Mouse (Mus musculus): ENCODE measurements around the gene Nfia.

Nfia gene

DNA sequence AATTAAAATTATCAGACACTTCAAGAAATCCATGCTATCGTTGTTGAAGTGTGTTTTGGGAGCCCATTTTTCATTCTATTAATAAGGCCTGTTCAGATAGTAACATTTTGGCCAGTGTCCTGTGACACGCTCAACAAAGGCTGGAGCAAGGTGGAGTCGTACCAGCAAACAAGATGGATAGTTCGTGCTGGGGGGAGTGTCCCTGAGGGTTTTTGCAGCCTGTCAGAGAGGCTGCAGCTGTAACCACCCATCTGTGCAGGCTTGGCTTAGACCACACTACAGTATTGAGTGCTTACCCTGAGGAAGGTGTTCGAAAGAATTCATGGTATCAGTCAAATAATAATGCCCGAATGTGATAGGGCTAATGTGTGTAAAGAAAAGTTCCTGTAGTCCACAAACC is 139.6 kb downstream of the Nfia start:
- DNase-seq (ENCODE audit: low spot score): no peak

DNA sequence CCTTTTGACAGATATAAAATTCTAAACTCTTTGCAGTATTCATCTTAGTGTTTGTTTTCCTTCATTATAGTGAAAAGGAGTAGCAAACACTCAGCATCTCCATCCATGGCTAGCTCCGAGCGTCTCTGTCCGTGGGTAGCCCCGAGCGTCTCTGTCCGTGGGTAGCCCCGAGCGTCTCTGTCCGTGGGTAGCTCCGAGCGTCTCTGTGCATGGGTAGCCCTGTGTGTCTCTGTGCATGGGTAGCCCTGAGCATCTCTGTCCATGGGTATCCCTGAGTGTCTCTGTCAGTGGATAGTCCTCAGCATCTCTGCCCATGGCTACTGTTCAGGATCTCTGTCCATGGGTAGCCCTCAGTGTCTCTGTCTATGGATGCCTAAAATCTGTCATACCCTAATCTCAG is 140.0 kb downstream of the Nfia start:
- DNase-seq (ENCODE audit: low spot score): no peak

DNA sequence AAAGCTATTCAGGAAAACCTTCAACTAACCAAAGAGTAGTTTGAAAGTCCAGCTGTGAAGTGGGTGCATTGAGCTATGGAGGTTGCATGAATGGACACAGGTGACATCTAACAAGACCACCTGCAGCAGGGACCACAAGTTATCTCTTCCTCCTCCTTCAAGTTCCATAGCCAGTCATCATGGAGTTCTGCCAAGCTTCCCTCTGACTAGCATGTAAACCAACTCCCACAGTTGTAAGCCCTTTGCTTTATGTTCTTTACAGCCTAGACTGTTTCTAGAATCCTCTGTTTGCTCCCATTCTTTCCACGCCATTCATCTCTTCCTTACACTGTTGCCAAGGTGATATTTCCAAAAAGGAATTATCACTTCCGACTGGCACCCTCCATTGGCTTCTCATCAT is 141.8 kb downstream of the Nfia start:
- no peak for DNase-seq (ENCODE audit: low spot score)

DNA sequence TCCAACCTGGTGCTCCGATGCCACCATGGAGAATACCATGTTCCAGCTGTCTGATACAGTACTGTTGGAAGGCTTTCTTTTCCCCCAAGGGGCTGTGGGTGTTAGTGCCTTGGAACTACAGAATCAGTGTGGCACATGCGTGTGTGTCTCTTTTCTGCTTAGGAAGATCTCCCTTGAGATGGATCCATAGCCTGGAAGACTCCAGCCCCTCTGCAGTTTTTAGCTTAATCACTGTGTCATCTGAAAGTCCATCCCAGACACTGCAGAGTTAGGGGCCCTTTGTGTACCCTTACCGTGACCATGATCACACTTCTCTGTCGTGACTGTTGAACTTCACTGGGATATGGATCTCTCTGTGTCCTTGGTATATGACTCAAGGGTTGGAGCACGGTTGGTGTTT is 142.2 kb downstream of the Nfia start:
- no peak for DNase-seq (ENCODE audit: low spot score)

DNA sequence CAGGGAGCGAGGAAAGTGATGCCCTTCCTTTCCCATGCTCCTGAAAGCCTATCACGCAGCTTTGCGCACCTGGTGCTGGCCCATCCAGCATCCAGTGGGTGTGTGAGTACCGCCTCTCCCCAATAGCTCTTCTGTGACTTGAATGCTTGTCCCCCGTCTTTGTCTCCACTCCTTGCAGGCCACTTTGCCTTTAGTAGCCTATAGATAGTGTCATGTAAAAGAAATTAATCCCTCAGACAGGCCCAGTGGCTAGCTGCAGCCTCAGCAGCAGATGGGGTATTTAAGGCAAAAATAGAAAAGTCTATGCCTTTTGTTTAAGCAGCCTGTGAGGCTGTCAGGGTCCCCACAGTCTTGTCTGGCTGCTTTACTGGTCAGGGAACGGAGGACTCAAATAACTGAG is 145.0 kb downstream of the Nfia start:
- no peak for DNase-seq (ENCODE audit: low spot score)

DNA sequence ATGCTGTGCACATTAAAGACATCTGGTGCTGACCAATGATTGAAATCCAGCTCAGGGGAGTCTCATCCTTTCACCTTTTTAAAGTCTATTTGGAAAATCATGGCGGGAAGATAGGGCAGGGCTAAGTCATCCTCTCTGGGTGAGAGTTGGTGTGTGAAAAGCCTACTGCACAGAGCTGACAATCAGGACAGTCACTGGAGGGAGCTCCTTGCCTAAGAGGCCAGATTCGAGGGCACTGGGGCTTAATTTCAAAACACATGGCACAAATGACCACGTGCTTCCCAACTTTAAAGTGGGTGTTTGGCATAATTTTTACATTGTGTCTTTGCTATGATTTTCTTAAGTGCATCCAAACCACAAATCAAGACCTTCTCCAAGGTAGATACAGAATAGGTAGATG is 146.1 kb downstream of the Nfia start:
- no peak for DNase-seq (ENCODE audit: low spot score)

DNA sequence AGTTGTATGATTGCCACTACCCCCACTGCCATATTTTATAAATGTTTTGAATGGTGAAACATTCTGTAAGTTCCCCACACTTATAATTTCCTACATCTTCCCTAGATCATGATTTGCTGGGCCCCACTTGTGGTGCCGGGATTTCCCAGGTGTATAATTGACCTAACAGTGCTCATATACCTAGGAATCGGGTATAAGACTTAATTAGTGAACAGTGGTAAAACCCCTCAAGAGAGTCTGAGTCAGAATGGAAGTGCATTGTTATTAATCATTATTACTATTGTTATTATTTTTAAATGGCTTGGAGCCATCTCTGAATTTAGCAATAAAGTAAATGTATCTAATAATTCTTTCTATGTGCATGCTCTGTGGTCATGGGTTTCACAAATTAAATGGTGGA is 147.2 kb downstream of the Nfia start:
- DNase-seq (ENCODE audit: low spot score): no peak

DNA sequence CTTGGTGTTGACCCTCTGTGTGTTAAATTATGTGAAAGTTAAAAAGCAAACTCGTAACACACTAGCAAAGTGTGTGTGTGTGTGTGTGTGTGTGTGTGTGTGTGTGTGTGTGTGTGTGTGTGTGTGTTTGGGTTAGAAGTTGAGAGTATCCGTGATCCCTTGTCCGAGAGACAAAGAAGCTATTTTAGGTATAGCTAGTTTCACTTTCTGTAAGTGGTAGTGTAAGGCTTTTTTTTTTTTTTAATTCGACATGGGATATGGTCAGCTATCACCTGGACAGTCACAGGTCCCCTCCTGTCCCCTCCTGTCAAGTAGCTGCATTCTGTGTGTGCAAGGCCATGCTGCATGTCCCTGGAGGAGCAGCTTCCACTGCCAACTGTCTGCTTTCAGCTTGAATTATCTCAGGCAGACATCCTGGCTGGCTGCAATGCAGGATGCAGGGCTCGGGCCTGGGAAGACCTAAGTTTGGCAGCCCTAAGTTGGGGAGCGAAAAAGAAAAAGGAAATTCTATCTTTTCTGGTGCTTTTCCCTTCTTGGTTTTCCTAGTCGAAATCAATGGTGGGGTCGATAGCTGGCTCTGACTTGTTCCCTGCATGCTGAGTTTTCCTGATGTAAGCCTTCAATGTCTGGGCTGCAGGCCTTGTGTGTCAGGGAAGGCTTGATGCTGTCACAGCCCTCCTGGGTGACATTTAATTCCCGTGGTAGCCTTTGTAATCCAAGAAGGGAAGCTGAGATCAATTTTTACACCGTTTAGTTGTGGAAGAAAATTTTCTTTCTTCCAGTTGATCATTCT is 147.9 kb downstream of the Nfia start:
- no peak for DNase-seq (ENCODE audit: low spot score)

DNA sequence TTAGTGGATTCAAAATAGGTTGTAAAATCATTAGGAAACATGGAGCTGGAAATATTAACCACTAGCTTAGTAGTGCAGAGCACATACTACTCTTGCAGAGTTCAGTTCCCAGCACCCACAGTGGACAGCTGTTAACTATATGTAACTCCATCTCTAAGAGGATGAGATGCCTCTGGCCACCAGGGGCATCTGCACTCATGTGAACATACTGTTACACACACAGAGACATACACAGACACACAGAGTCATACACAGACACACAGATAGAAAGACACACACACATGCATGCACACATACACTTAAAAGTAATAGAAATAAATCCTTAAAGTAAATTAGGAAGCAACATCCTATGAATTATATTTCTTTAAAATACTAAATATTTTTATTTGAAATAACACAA is 149.1 kb downstream of the Nfia start:
- no peak for DNase-seq (ENCODE audit: low spot score)

DNA sequence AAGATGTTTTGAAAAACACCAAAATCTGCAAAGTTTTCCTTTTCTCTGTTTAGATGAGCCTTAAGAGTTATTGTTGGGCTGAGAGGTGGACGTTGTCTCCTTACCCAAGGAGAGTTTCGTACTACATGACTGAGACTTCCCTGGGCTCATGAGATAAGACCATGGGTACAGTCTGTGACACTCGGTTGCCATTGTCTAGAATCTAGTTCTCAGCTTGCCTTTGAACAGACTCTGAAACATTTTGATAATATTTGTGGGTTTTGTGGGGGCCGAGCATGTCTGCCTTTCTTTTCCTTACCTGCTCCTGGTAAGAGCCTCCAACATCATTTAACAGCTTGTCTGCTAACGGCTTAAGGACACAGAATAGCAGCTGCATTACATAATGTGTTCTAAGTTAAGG is 150.7 kb downstream of the Nfia start:
- DNase-seq (ENCODE audit: low spot score): no peak

DNA sequence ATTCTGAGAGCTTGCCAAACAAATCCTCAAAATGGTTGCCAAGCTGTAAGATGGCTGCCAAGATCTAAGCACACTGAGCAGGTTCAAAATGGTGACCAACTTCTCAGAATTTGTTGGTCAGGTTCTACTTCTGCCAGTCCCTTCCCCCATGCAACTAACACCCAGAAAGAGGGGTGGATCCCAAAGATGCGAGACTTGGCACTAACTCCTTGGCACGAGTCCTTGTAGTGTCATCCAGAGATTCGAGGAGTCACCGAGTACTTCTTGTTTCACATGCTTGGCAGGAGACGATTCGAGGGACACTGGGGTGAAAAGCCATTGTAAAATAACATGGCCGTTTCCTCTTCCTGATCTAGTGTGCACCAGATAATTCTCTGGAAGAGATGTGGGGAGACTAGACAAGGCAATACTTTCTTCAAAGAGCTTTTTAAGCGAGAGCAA is 151.4 kb downstream of the Nfia start:
- DNase-seq (ENCODE audit: low spot score): no peak

DNA sequence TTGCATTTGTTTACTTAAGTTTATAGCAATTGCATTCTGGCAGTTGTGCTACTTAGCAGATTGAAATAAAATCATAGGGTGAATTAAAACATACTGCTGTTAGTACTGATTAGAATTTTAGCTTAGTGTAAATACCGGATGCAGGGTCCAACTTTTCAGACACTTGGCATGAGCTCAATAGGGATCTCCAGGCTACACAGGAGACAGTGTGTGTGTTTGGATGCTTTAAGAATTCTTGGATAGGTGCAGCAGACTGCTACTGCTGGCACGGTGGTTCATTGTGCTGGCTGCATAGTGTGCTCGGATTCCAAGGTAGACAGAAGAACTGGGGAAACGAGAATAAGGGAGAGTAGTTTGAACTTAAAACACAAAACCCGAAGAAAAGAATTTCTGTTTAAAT is 151.9 kb downstream of the Nfia start:
- DNase-seq (ENCODE audit: low spot score): no peak

DNA sequence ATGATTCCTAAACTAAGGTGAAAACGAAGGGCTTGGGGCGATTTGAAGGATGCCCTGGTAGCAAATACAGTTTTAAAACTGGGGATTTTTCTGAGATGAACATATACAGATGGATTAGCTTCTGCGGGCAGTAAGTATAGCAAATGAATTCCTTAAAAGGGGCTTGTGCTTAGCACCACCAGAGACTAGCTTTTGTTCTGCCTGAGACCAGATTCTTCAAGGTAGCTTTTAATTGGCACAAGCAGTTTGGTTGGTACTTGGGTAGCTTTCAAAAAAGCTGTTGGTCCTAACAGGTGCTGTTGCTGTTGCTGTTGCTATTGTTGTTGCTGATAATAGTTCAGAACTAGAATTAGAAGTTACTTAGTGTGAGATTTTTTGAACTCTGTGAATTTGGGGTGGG is 152.3 kb downstream of the Nfia start:
- DNase-seq (ENCODE audit: low spot score): no peak

DNA sequence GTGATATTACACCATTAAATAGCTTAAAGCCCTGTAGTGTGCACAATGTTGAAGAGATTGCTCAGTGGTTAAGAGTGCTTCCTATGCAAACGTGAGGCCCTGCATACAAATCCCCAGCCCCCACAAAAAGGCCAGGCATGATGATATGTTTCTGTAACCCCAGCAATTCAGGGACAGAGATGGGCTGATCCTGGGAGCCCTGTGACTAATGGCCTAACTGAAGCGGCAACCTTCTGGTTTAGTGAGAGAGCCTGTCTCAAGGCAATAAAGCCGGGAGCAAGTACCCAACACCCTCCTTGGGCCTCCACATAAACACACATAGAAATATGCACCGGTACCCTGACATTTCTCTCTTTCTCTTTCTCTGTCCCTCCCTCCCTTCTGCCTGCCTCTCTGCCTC is 153.1 kb downstream of the Nfia start:
- DNase-seq (ENCODE audit: low spot score): no peak

DNA sequence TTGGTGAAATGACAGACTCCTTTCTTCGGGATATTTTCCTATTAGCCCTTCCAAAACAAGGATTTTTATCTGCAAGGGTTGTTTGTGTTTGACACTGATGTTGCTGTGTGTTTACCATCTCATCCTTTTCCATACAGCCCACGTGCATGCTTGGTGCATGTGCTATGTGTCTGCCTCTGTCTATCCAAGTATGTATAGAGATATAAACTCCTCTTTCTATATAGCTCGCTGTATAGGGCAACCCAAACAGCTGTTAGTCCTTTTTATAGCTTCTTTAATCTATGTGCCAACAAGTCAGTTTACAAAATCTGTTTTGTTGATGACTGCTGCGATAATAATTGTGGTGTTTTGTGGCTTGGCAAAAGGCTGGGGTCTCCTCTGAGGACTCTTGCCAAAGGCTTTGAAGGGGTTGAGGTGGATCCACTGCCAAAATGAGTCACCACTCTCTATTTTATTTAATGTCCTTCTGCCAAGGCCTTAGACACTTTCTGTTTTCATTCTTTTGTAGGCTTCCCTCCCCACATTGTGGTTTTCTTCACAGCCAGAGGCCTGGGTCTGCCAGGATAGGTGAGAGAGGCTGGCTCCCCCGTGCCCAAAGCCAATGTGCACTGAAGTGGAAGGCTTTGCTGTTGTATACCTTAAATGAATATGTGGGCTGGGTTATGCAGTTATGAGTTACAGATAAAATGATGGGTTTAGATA is 154.2 kb downstream of the Nfia start:
- no peak for DNase-seq (ENCODE audit: low spot score)

DNA sequence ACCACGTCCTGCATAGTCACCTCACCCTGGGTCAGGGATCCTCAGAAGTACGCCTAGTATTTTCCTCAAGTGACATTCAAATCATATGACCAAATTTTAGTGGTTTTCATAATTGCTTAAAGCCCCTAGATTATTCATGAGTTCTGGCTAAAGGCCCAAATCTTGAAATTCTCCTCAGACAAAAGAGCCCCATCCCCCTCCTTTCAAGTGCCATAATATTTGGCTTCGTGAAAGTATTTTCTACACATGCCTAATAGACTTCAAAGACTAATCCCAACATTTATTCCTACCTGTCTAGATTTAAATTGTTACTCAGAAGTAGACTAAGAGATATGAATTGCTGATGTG is 154.7 kb downstream of the Nfia start:
- DNase-seq (ENCODE audit: low spot score): no peak

DNA sequence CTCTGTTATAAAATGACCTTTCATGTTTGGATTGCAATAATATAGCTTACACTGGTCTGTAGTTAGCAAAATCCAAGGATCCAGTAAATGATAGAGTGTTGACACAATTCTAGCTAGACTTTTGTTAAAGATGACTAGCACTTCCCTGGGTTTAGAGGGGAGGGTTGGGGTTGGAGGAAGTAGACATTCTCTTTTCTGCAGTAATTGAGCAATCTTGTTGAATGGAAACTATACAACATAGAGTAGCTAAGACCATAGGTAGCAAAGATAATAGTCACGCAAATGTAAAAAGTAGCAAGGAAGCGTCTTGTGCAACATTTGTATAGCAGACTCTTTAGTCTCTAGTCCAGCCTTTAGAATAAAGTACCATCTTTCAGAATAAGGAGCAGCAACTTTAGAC is 163.8 kb downstream of the Nfia start:
- no peak for DNase-seq (ENCODE audit: low spot score)

DNA sequence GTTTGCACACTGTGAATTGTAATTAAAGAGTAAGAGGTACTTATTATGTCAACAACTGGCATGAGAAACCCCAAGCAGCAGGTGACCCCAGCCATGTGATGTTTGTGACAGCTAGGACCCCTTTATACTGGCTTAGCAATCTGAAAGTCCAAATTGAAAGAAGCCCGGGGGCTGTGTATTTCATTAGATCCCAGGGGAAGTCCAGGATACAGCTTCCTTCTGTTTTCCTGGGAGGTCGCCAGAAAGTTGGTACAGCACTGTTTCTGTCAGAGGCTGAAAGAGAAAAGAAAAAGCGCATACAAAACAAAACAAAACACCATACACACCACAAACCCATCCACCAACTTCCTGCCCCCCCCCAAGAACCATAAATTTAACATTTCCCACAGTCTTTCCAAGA is 164.4 kb downstream of the Nfia start:
- DNase-seq (ENCODE audit: low spot score): no peak

DNA sequence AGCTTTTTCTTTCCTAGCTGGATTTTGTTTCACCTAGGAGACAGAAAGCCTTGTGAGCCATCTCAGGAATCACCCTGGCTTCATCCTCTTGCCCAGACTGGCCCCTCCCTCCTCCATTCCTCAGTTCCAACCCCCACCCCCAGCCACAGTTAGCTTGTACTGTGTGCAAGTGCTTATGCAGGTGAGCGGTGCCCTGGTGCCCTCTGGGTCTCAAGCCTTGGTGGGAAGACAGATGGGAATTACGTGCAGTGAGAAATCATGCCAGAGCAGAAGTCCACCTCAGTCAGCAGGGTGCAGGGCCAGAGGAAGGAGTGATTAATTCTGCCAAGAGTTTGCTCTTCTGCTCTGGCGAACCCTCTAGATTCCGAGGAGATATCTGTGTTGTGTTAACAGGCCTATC is 167.0 kb downstream of the Nfia start:
- DNase-seq (ENCODE audit: low spot score): no peak

DNA sequence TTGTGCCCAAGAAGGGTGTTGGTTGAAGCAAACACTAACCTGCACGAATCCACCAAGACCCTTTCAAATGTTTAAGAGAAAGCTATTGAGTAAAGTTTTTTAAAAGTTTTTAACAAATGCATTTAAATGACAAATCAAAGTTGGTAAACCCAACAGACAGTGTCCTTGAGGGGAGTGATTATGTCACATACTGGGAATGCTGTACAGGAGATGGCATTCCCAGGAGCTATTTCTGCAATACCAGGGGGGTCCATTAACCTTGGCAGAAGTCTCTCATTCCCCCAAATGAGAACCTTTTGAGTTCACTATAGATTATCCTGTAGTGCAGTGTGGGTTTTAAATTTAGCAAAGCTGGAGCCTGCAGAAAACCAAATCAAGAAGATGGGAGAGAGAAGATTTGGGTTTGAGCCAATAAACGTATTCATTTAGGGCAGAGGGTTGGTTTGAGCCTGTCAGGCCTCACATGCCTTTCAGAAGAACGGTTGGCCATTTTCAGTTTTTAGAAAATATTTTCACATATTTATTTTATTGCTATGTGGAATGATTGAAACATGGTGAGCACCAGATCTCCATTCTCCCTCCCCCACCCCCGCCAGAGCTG is 167.5 kb downstream of the Nfia start:
- no peak for DNase-seq (ENCODE audit: low spot score)

DNA sequence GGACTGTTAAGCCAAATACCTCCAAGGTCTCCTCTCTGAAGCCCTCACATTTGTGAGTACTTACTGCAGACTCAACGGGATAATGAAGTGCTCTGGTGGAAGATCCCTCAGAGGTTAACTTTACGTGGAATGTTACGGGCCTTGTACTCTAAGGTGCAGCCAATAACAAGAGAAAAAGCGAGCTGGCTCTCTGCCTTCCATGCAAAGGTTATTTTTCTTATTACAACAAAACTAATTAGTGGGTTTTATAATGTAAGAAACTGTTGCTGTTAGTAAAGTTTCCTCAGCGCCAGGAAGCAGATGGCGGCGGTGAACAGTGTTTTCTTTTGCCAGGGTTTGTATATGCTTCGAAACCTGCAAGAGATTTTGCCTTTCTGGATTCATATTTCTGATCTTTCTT is 169.1 kb downstream of the Nfia start:
- no peak for DNase-seq (ENCODE audit: low spot score)

DNA sequence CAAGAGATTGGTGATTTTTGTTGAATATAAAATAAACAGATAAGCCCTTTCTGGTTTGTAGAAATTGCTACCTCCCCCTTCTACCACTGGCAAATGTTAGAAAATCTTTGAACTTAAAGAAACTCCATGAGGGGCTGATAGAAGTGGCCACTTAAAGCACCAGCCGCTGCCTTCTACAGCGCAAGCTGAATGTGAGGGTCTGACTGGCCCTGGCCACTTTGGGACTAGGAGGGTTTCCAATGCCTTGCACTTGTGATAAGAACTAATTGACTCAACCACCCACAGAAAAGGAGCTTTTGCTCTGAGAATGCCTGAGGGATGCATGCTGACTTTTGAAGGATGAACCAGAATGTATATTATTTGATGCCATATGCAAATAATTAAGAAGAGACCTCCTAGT is 171.8 kb downstream of the Nfia start:
- DNase-seq (ENCODE audit: low spot score): no peak

DNA sequence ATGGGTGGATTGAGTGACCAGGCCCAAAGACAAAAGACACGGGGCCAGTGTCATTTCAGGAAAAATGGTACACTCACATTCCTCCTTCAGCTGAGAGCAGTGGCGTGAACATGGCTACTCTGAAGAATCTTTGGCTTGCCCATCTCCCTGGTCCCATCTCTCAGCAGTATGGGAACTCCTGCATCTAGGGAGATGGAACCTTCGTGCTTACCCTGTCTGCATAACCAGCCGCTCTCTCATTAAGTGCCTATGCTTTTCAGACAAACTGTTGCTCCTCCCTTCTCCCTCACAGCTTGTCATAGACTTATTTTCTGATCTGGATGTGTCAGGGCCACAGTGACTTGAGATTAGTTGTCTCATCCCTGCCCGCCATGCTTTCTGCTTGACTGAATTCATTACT is 174.9 kb downstream of the Nfia start:
- DNase-seq (ENCODE audit: low spot score): no peak

DNA sequence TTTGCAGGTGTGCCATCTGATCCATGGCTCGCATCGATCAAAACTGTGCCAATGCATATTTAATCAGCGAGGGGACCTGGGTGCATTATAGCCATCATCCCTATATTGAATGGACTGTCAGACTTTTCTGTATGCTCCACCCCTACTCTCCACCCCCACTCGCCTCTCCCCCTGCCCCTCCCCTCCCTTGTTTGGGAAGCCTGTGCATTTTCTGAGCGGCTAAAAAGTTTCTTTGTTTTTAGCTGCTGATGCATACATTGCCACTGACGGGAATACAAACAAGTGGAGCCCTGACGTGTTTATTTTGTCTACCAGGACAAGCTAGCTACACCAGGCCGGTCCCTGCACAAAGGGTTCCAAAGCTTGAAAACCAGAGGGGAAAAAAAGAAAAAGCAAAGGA is 175.7 kb downstream of the Nfia start:
- no peak for DNase-seq (ENCODE audit: low spot score)
